Mouse (Mus musculus): ENCODE results near the gene Efcab11. TPM values are rescaled to one million over a fixed set of nuclear protein-coding genes. Genes with fewer than 3 reads are reported as not detected.

Efcab11 gene
- total and polyA plus RNA-seq, 3 experiments, result 2.5 to 3.5 TPM; not detected in 1

DNA sequence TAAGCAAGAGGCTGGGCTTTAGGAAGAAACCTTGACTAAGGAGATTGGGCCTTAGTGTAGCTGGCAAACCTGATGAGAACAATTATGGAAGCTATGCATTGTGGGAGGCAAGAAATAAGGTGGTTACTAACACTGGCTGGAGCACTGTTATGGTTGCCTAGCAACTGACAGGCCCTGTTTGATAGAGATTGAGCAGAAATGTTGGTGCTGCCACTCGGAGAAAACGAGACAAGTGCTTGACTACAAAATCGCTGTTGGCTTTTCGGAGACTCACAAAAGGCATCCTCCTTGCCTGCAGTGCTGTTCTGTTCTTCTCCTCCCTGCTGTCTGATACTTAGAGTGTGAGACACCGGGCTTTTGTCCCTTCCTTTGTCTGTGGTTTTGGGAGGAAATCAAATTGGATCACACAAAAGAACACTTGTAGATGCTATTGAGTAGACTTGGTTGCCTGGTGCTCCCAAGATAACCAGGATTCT is 38.9 kb upstream of the Efcab11 start (continued):
- TF ChIP-seq POLR2AphosphoS2 (IDR thresholded peaks at IDR 0.05; ENCODE audit: low read length) (no peak), CHD1 (IDR thresholded peaks at IDR 0.05; ENCODE audit: low read depth, low read length) (no peak), UBTF (IDR thresholded peaks at IDR 0.05; ENCODE audit: borderline replicate concordance, insufficient read depth, low read depth, low read length) (no peak)

DNA sequence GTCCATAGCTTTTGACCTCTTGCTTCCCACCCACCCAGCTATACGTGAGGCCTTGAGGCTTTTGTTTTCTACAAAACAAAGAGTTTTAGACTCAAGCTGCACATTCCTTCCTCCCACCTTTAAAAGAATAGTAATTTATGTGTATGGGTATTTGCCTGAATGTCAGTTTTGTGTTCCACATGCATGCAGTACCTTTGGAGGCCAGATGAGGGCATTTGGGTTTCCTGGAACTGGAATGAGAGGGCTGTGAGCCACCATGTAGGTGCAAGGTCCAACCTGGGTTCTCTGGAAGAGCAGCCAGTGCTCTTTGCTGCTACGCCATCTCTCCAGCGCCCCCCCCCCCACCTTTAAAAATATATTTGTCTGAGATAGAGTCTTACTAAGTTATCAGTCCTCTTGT is 36.8 kb upstream of the Efcab11 start:
- Histone ChIP-seq H3K9me3 (replicated peaks; ENCODE audit: insufficient read depth, low read length) (no peaks in the 10 kb centered on the region), H3K4me3 (ENCODE audit: control insufficient read depth in 1 of 2, insufficient read depth in 1 of 2, low read depth in 2 of 2, low read length in 2 of 2) (no peak overlapping the region), H3K4me1 (ENCODE audit: control insufficient read depth in 1 of 2, insufficient read depth in 2 of 2, low read length in 2 of 2) (no peaks in the 10 kb centered on the region), H3K9ac (ENCODE audit: control insufficient read depth, low read depth, low read length, poor library complexity, severe bottlenecking) (no peak overlapping the region), H3K36me3 (ENCODE audit: control insufficient read depth in 1 of 2, insufficient read depth in 2 of 2, low read length in 2 of 2) (peaks cover 0 to 2% of the 10 kb centered on the region in 2 experiments; a peak in 1 of 4 replicates), H3K27me3 (ENCODE audit: control insufficient read depth in 1 of 2, insufficient read depth in 2 of 2, low read length in 2 of 2) (no peaks in the 10 kb centered on the region), H3K79me2 (ENCODE audit: control insufficient read depth, insufficient read depth, low read length, poor library complexity) (no peaks in the 10 kb centered on the region), H3K27ac (ENCODE audit: control insufficient read depth, low read depth, low read length) (no peak overlapping the region)
- peak; percentile 36 to 57 (median 54) for TF ChIP-seq CTCF (IDR thresholded peaks at IDR 0.05 in 2 of 3, conservative IDR thresholded peaks at IDR 0.05 in 1 of 3; ENCODE audit: control insufficient read depth in 1 of 3, insufficient read depth in 1 of 3, low read depth in 2 of 3, low read length in 3 of 3, poor library complexity in 1 of 3, severe bottlenecking in 1 of 3)
- TF ChIP-seq ZNF384 (IDR thresholded peaks at IDR 0.05; ENCODE audit: low read depth, low read length), result no peak
- TF ChIP-seq SMC3 (IDR thresholded peaks at IDR 0.05; ENCODE audit: low read depth, low read length), result peak; percentile 61
- peak; percentile 28 for TF ChIP-seq RAD21 (IDR thresholded peaks at IDR 0.05; ENCODE audit: low read depth, low read length)
- DNase-seq (ENCODE audit: low read depth, low spot score), result peak; percentile 49

- Histone ChIP-seq H3K9me3 (replicated peaks; ENCODE audit: insufficient read depth, low read length) (no peaks in the 10 kb centered on the region), H3K4me3 (ENCODE audit: control insufficient read depth in 1 of 2, insufficient read depth in 1 of 2, low read depth in 2 of 2, low read length in 2 of 2) (no peak overlapping the region), H3K27ac (ENCODE audit: control insufficient read depth, low read depth, low read length) (no peak overlapping the region), H3K27me3 (ENCODE audit: control insufficient read depth in 1 of 2, insufficient read depth in 2 of 2, low read length in 2 of 2) (no peaks in the 10 kb centered on the region), H3K9ac (ENCODE audit: control insufficient read depth, low read depth, low read length, poor library complexity, severe bottlenecking) (no peak overlapping the region), H3K36me3 (ENCODE audit: control insufficient read depth in 1 of 2, insufficient read depth in 2 of 2, low read length in 2 of 2) (peaks cover 0 to 2% of the 10 kb centered on the region in 2 experiments; a peak in 1 of 4 replicates), H3K79me2 (ENCODE audit: control insufficient read depth, insufficient read depth, low read length, poor library complexity) (no peaks in the 10 kb centered on the region), H3K4me1 (ENCODE audit: control insufficient read depth in 1 of 2, insufficient read depth in 2 of 2, low read length in 2 of 2) (no peaks in the 10 kb centered on the region)
- DNase-seq (ENCODE audit: low read depth, low spot score), result no peak
- TF ChIP-seq MYC (IDR thresholded peaks at IDR 0.05; ENCODE audit: low read depth, low read length) (no peak), POLR2AphosphoS5 (IDR thresholded peaks at IDR 0.05; ENCODE audit: borderline replicate concordance, low read depth, low read length) (no peak), E2F4 (IDR thresholded peaks at IDR 0.05; ENCODE audit: borderline replicate concordance, low read depth, low read length) (no peak), CHD1 (IDR thresholded peaks at IDR 0.05; ENCODE audit: low read depth, low read length) (no peak), HCFC1 (IDR thresholded peaks at IDR 0.05; ENCODE audit: low read depth, low read length) (no peak), KAT2A (conservative IDR thresholded peaks at IDR 0.05; ENCODE audit: low read depth, low read length) (no peak), RAD21 (IDR thresholded peaks at IDR 0.05; ENCODE audit: low read depth, low read length) (no peak), GATA1 (IDR thresholded peaks at IDR 0.05; ENCODE audit: low read depth, low read length) (no peak), POLR2AphosphoS2 (IDR thresholded peaks at IDR 0.05; ENCODE audit: low read length) (no peak), EP300 (IDR thresholded peaks at IDR 0.05; ENCODE audit: low read depth in 1 of 2, low read length in 2 of 2) (no peak), POLR2A (IDR thresholded peaks at IDR 0.05; ENCODE audit: control insufficient read depth in 1 of 2, insufficient read depth in 1 of 2, low read depth in 1 of 2, low read length in 2 of 2, poor library complexity in 1 of 2) (no peak), ELF1 (IDR thresholded peaks at IDR 0.05; ENCODE audit: low read depth, low read length) (no peak), ZKSCAN1 (IDR thresholded peaks at IDR 0.05; ENCODE audit: low read depth, low read length) (no peak), MAFK (IDR thresholded peaks at IDR 0.05; ENCODE audit: borderline replicate concordance, low read depth, low read length) (no peak)
Measured at GRCm38 (mm10) chr12:99919636-99920035, 35.4 kb upstream of the Efcab11 start.
